Mouse (Mus musculus): ENCODE measurements around the gene Usp40. TPM values are rescaled to one million over a fixed set of nuclear protein-coding genes. Genes with fewer than 3 reads are reported as not detected.

The Usp40 gene
- total RNA-seq, 2 experiments from 2014 or later: 35.7 to 39.6 TPM

GRCm38 (mm10) chr1:87951641-87952040 is 56.7 kb downstream of the Usp40 start:
- DNase-seq (ENCODE audit: low spot score in 2 of 2): no peak

- DNase-seq (ENCODE audit: low spot score in 2 of 2): no peak
These were observed 60.7 kb downstream of the Usp40 start for GRCm38 (mm10) chr1:87947681-87948091.

- no peak for DNase-seq (ENCODE audit: low spot score in 2 of 2)
These were observed 66.6 kb downstream of the Usp40 start for GRCm38 (mm10) chr1:87941765-87942164.

- DNase-seq (ENCODE audit: low spot score in 2 of 2): no peak
These were observed 71.8 kb downstream of the Usp40 start for GRCm38 (mm10) chr1:87936516-87936915.

GRCm38 (mm10) chr1:87936075-87936474 is 72.3 kb downstream of the Usp40 start:
- DNase-seq (ENCODE audit: low spot score in 2 of 2): no peak

- DNase-seq (ENCODE audit: low spot score in 2 of 2): no peak
These were observed 72.8 kb downstream of the Usp40 start for GRCm38 (mm10) chr1:87935546-87935945.

GRCm38 (mm10) chr1:87935095-87935494 is 73.3 kb downstream of the Usp40 start:
- no peak for DNase-seq (ENCODE audit: low spot score in 2 of 2)

- DNase-seq (ENCODE audit: low spot score in 2 of 2): no peak
These were observed 75.3 kb downstream of the Usp40 start for GRCm38 (mm10) chr1:87933051-87933450.

GRCm38 (mm10) chr1:87929730-87930129 is 78.6 kb downstream of the Usp40 start:
- peak in 1 of 2 experiments; percentile 21 for DNase-seq (ENCODE audit: low spot score in 2 of 2)

- DNase-seq (ENCODE audit: low spot score in 2 of 2): no peak
These were observed 83.5 kb downstream of the Usp40 start for GRCm38 (mm10) chr1:87924888-87925287.

- DNase-seq (ENCODE audit: low spot score in 2 of 2): peak in 1 of 2 experiments; percentile 18
These were observed 85.7 kb downstream of the Usp40 start for GRCm38 (mm10) chr1:87922666-87923065.

- DNase-seq (ENCODE audit: low spot score in 2 of 2): no peak
These were observed 88.2 kb downstream of the Usp40 start for GRCm38 (mm10) chr1:87920056-87920614.

- DNase-seq (ENCODE audit: low spot score in 2 of 2): no peak
These were observed 90.3 kb downstream of the Usp40 start for GRCm38 (mm10) chr1:87918061-87918460.

GRCm38 (mm10) chr1:87917361-87917760 is 91.0 kb downstream of the Usp40 start:
- DNase-seq (ENCODE audit: low spot score in 2 of 2): no peak

- no peak for DNase-seq (ENCODE audit: low spot score in 2 of 2)
These were observed 95.0 kb downstream of the Usp40 start for GRCm38 (mm10) chr1:87913356-87913755.

- DNase-seq (ENCODE audit: low spot score in 2 of 2): no peak
These were observed 97.9 kb downstream of the Usp40 start for GRCm38 (mm10) chr1:87910428-87910827.

GRCm38 (mm10) chr1:87909565-87909964 is 98.8 kb downstream of the Usp40 start:
- DNase-seq (ENCODE audit: low spot score in 2 of 2): no peak

GRCm38 (mm10) chr1:87908736-87909135 is 99.6 kb downstream of the Usp40 start:
- no peak for DNase-seq (ENCODE audit: low spot score in 2 of 2)

- DNase-seq (ENCODE audit: low spot score in 2 of 2): no peak
These were observed 100.3 kb downstream of the Usp40 start for GRCm38 (mm10) chr1:87908006-87908405.

GRCm38 (mm10) chr1:87906361-87906956 is 101.9 kb downstream of the Usp40 start:
- no peak for DNase-seq (ENCODE audit: low spot score in 2 of 2)

- DNase-seq (ENCODE audit: low spot score in 2 of 2): no peak
These were observed 106.2 kb downstream of the Usp40 start for GRCm38 (mm10) chr1:87902186-87902585.

- peak in 1 of 2 experiments; percentile 16 for DNase-seq (ENCODE audit: low spot score in 2 of 2)
These were observed 107.4 kb downstream of the Usp40 start for GRCm38 (mm10) chr1:87900979-87901378.

GRCm38 (mm10) chr1:87899701-87900100 is 108.7 kb downstream of the Usp40 start:
- no peak for DNase-seq (ENCODE audit: low spot score in 2 of 2)

All from adrenal gland, postnatal 4 days (tissue).